Mouse (Mus musculus): ENCODE results near the gene Gm49369.
"Not testable (repeated sequence)": the region's sequence is repeated elsewhere in the genome, so short reads cannot be mapped to it uniquely, and the experiment has no call there.

Gm49369 gene

DNA sequence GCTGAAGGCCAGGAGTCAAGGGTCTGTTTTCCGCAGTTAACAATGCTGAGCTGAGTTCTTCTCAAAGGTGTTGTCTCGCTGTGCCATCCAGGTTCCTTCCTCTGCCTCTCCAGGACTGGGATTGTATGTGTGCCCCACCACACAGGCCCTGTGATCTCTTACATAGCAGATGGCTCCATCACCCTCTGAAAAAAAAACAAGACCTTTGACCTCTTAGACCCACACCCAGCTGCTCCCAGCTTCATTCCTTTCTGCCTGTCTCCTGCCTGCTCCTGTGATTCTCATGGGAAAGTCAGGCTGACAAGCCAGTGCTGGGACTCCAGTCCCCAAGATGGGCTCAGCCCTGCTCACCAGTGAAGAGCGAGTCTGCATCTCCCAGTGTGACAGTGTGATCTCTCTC lies 54.0 kb downstream of the Gm49369 start:
- no peak for DNase-seq (ENCODE audit: low spot score)

DNA sequence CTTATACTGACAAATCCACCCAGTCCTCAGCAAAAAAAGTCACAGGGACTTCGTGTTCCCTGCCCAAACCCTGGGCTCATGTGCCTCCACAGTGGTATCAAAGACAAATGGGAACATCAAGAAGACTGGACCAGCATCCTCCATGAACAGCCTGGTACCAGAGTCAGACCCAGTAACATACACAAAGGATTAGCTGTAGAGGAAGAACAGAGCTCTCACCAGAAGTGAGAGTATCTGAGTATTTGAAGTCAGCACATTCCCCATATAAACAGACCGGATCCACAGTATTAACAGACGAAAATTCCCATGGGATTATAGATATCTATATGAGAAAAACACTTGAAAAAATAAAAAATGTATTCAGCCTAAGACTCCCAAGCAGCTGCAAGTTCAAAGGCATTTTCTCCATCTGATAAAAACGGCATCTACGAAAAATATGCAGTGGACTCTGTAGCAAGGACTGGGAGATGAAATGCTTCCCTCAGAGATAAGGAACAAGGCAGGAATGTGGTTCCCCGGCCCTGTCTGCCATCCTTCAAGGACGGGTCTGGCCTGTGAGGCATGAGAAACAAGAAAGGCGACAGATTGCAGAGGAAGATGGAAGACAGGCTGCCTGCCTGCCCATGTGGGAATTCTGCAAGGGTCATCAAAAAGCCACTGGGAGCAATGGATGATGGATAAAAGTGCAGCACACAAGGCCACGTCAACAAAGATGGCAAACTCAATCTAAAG lies 55.6 kb downstream of the Gm49369 start:
- DNase-seq (ENCODE audit: low spot score), result no peak

DNA sequence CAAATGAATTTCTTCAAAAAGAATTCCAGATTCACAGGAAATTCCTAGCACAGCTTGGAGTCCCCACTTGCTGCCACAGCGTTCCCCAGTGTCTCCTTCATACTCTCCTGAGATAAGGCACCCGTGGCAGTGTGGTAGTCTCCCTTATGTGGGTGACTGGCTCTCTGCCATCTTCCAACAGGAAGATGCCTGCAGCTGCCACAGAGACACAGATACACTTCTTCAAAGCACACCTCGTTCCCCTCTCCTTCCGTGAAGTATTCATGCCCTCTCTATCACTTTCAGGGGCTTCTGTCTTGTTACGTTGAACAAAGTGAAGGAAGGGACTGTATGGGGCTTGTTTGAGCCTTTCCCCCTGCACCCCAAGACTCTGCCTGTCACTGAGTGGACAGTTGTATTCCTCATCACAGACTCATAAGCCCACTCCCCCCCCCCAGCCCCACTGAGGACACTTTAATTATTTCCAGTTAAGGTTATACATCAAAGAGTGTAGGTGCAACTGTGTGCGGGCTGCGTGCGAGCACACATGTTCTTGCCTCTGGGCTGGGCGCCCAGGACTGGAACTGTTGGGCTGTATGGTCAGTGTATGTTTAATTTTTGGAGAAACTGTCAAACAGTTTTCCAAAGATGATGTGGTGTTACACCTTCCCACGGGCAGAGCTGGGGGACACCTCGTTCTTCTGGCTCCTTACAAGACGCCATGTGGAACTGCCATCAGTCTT lies 58.9 kb downstream of the Gm49369 start:
- no peak for DNase-seq (ENCODE audit: low spot score)

DNA sequence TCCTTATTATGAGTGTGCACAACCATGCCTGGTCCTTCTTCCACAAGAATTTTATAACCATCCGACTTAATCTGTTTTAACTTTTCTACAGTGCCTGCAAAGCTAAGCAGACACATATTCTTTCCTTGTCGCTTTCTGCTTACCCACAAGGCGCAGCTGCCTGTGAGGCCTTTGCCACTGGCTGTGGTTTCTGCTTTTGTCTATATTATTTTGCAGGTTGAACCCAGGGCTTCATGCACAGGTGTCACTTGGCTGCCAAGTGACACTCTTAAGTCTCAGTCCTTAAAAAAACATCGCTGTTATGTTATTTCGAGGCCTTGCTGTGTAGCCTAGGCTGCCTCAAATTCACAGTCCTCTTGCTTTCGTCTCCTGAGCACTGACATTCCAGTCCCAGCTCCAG lies 59.8 kb downstream of the Gm49369 start:
- DNase-seq (ENCODE audit: low spot score), result no peak

DNA sequence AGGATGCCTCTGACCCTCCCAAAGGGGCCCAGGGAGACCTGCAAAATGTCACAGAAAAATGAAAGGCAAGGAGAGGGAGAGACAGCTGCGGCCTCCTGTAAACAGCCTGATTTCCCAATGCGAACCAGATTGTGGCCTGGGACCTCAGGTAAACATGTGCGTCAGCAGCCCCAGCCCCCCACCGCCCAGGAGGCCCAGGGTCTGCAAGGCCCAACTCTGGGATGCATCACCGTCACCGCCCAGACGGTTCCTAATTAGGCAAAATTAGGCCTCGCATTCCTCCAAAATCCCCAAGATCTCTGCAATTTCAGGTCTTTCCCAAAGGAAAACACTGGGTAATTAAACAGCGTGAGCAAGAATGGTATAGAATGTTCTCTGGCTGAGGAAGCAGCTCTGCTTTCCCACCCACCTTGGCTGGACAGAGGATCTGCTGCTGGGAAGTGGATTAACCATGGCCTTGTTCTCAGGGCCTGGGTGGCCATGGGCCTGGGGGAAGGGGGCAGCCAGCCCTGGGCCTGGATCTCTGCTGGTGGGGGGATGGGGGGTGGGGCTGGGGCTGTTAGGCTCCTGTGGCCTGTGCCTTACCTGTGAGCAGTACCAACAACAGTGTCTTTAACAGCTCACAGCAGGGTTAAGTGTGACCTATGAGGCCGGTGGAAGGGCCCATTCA lies 60.7 kb downstream of the Gm49369 start:
- not testable (repeated sequence) for DNase-seq (ENCODE audit: low spot score)

All from ovary, postnatal 36 days (tissue).